Mouse (Mus musculus): ENCODE results near the gene Nf2.

- TF ChIP-seq CTCF (IDR thresholded peaks at IDR 0.05; ENCODE audit: borderline replicate concordance, control insufficient read depth, extremely low read depth, insufficient read depth, low read length, poor library complexity) (no peak), POLR2A (IDR thresholded peaks at IDR 0.05; ENCODE audit: control insufficient read depth, extremely low read depth, insufficient read depth, low read length, poor library complexity) (no peak)
Observed at GRCm38 (mm10) chr11:4754867-4755266, 94.5 kb downstream of the Nf2 start.

Data from thymus, adult 2 months (tissue).